Mouse (Mus musculus): ENCODE measurements around the gene Asb11. TPM values are rescaled to one million over a fixed set of nuclear protein-coding genes. Genes with fewer than 3 reads are reported as not detected.

Asb11 gene
- total RNA-seq, 2 experiments from 2014 or later = 9.3 to 17.8 TPM

DNA sequence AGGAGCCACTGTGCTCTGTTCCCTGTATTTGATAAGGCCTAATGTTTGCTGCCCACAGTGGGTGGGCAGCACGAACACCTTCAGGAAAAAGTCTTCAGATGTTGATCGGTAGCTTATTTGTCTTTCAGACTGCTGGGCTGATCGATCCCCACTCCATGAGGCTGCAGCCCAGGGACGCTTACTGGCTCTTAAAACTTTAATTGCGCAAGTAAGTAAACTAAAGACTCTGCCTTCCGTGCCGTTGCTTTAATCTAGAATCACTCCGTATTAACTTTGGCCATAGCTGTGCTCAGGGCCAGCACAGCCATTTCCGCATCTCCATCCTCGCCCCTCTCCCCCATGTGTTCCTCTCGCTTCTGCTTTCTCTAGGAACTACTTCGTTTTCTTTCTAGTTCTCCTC, 8.8 kb downstream of the Asb11 start:
- DNase-seq = no peak

- DNase-seq = no peak
Measured at GRCm38 (mm10) chrX:164446106-164446551, 9.3 kb downstream of the Asb11 start.

DNA sequence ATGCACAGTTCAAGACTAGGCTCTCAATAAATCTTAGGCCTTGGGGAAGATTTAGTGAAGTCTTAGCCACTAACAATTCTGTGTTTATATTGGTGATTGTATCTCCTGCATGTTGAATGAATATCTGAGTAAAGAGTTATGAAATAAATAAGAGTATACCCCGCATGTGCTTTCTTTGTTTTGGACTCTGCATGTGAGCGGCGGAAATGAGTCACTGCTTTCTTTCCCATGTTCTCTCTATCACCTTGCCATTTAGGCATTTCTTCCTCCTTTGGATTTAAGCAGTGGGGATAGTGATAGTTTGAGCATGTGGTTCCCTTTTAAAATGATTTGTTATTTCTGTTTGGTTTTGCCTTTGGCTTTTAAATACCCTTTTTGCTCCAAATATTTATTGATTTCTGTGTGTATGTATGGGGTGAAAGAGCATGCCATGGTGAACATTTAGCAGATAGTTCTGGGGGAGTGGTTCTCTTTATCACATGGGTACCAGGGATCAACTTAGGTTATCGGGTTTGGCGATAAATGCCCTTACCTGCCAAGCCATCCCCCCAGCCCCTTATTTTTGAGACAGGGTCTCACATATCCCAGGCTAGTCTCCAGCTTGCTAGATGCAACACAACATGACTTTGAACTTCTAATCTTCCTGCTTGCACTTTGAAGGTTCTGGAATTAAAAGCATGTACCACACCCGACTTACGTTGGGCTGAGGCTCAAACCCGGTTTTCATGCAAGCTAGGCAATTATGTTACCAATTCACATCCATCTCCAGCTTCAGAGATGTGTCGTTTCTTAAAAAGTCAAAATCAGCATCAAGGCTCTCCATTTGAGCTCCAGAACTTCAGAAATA, 10.3 kb downstream of the Asb11 start:
- DNase-seq = no peak

- no peak for DNase-seq
Measured at GRCm38 (mm10) chrX:164447682-164448071, 10.9 kb downstream of the Asb11 start.

- peak; percentile 5 for DNase-seq
Measured at GRCm38 (mm10) chrX:164449201-164449600, 12.4 kb downstream of the Asb11 start.

DNA sequence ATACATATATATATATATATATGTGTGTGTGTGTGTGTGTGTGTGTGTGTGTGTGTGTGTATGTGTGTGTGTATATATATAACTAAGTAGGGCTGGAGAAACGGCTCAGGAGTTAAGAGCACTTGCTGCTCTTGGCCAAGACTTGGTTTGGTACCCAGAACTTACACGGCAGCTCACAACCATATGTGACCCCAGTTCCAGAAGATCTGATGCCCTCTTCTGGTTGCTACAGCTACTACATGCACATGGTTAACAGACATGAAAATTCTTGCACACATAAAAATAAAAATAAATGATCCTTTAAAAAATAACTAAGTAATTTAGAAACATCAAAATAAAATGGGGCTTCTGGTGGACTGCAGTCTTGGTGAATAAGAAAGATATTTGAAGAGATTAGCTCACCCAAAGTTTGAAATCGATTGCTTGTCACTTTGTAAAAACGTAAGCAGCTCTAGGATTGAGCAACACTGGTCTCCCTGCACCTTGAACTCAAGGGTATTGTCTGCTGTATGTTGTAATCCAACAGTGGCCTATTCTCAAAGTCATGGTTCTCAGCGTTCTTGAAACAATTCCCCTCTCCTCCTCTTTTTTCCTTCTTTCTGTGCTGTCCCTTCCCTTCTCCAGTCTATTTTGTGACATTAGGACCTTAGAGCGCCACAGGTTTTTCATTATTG, 22.5 kb downstream of the Asb11 start:
- DNase-seq = no peak

DNA sequence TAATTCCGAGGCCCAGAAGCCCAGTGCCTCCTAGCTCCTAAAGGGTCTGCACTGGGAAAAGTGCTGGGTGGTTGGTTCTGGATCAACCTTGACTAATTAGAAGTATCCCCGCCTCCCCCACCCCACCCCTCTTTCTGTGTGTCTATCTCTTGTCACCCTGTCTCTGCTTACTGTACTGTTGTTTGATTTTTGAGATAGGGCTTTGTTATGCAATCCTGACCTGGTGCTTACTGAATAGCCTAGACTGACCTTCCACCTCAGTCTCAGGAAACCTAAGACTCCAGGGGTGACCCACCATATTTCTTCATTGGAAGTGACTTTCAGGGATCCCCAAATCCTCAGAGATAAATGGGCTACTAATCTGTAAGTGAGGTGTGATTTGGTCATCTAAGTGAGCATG, 65.5 kb downstream of the Asb11 start:
- no peak for DNase-seq

DNA sequence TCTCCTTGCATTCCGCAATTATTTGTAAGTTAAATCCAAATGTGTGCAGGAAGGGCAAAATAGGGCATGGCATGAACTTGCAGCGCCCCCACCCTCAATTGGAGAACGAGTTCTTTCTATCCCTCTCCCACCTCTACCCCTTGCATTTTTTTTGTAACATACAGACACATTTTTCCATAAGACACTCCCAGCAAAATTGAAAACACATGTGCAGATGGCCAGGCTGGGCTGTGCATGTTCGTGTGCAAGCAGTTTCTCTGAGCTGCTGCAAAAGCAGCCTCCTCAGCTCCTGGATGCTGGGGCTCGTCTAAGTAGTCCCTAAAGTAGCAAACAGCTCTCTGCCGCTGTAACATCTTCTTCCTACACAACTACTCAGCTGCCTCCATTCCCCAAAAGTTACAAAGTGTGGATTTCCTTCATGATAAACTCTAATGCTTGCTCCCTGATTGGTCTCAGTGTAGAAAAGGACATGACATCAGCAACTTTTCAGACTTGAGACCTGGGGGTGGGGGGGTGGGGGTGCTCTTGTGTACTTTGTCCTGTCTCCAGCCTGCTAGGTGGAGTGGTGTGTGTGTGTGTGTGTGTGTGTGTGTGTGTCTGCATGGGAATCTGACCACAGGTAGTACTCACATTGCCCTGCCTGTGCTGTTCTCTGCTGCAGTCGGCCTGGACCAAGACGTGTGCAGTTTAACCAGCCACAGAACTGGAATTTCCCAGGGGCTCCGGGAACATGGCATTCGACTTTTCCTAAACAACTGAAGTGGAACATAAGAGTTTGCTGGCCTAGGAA, 69.1 kb downstream of the Asb11 start, which contains the start of gene Asb9:
Asb9 (plus strand) TSS at position 619 of the 790 bp plus-strand sequence.
- no peak for DNase-seq

GRCm38 (mm10) chrX:164507068-164507467, 70.3 kb downstream of the Asb11 start:
- DNase-seq = no peak

DNA sequence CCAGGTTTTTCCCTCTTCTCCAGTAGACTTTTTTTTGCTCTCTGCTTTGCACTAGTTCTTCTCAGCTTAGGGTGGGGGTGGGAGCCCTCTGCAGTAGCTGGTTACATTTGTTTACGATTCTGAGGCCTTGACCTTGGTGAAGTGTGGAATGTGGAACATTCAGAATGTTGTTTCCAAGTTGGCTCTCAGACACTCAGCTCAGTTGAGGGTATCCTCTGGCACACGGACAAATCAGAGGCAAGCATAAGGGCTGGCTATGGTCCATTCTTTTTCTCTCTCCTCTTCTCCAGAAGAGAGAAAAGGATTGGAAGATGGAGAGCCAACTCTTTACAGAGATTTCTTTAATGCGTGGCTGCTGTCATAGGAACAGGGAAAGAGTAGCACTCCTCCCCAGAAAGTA, 71.9 kb downstream of the Asb11 start:
- DNase-seq = no peak

Other genes starting within 250 kb of the Asb11 start
- gene Bmx, start 178.8 kb upstream of the Asb11 start, total RNA-seq (2021) = under 1 TPM; 0.75 to 0.86 TPM
- gene Pir, start 167.6 kb upstream of the Asb11 start, total RNA-seq (2021) = 1 to 10 TPM; 2.6 to 2.7 TPM
- 1 to 10 TPM; 2.1 to 3.3 TPM for gene Vegfd, start 63.6 kb upstream of the Asb11 start, total RNA-seq (2021)
- gene Piga, start 17.2 kb upstream of the Asb11 start, total RNA-seq (2021) = 1 to 10 TPM; 1.9 to 3.0 TPM
- gene Asb9, start 69.3 kb downstream of the Asb11 start, total RNA-seq (2021) = not detected

All from gastrocnemius, postnatal 10 days (tissue).